In genomic region chr1:133118844-133119243, GRCm38 (mm10) we compare ENCODE assay signal across 18 mouse cellular contexts. TPM values are rescaled to one million over a fixed set of nuclear protein-coding genes. Genes with fewer than 3 reads are reported as not detected.
DNase-seq lines count a peak whose midpoint lies in the region; ATAC-seq and TF ChIP-seq lines count a peak whose summit lies in the region.
"Had no signal": no experiment of that assay in that cellular context is flagged by ENCODE, and none has a peak within 500 bp of the region (broad histone marks: within the 10 kb centered on the region; RNA-seq: fewer than 3 reads in every experiment).

No protein-coding gene starts in this region.

- H3K4me2 ChIP-seq in intestine, embryonic 15.5 days (replicated peaks), result no peak overlapping the region
- H3K4me2 ChIP-seq in liver, embryonic 15.5 days, result peak overlapping the region; percentile 29
- H3K4me2 ChIP-seq: embryonic facial prominence, embryonic 13.5 days; forebrain, embryonic 12.5 days; limb, embryonic 15.5 days had no signal

- DNase-seq in left cerebral cortex, adult 2 months (ENCODE audit: extremely low spot score in 1 of 2, low spot score in 2 of 2), result no peak
- DNase-seq in thymus, postnatal 25 days, result no peak
- no peak for DNase-seq in urinary bladder, adult 2 months (ENCODE audit: low spot score)
- DNase-seq in lung, adult 18-20 months, result no peak
- DNase-seq: cerebellum, adult 11-12 months; right cerebral cortex, postnatal 14 days; thymus, adult 18-20 months had no signal

- ATAC-seq in megakaryocyte, adult 5-6 weeks (ENCODE audit: poor library complexity, severe bottlenecking), result no peak
- ATAC-seq in intestine, embryonic 15.5 days, result peak; percentile 80
- peak; percentile 92 for ATAC-seq in liver, embryonic 15.5 days (ENCODE audit: insufficient read depth)
- ATAC-seq: CD4-positive, CD25-positive, alpha-beta regulatory T cell, adult 4 months; midbrain, embryonic 16.5 days had no signal

- intact Hi-C loops in left cerebral cortex, adult 2 months (cut with DNase I), result no loop called here

- H3K27ac ChIP-seq in intestine, embryonic 15.5 days, result peak overlapping the region; percentile 29
- H3K27ac ChIP-seq in liver, embryonic 15.5 days (replicated peaks), result peak overlapping the region; percentile 72
- no peak overlapping the region for H3K27ac ChIP-seq in left cerebral cortex, adult 2 months
- H3K27ac ChIP-seq: embryonic facial prominence, embryonic 13.5 days; forebrain, embryonic 12.5 days; hindbrain, postnatal 0 days; layer of hippocampus, adult 2 months; limb, embryonic 15.5 days had no signal

- H3K36me3 ChIP-seq in megakaryocyte, embryonic 14.5 days (replicated peaks; ENCODE audit: low read length), result peaks cover 4% of the 10 kb centered on the region
- no peaks in the 10 kb centered on the region for H3K36me3 ChIP-seq in intestine, embryonic 15.5 days
- H3K36me3 ChIP-seq in liver, embryonic 15.5 days (replicated peaks), result no peaks in the 10 kb centered on the region
- H3K36me3 ChIP-seq: embryonic facial prominence, embryonic 13.5 days; forebrain, embryonic 12.5 days; limb, embryonic 15.5 days had no signal

- 61% methylated on average over 3 of the region's 3 CpGs for WGBS in intestine, embryonic 15.5 days
- WGBS in liver, embryonic 15.5 days (ENCODE audit: insufficient replicate concordance), result 16% methylated on average over 3 of the region's 3 CpGs

- H3K4me1 ChIP-seq in megakaryocyte, embryonic 14.5 days, result peaks cover 44% of the 10 kb centered on the region
- H3K4me1 ChIP-seq in intestine, embryonic 15.5 days (replicated peaks), result peaks cover 22% of the 10 kb centered on the region
- peaks cover 36% of the 10 kb centered on the region for H3K4me1 ChIP-seq in liver, embryonic 15.5 days (replicated peaks)
- H3K4me1 ChIP-seq: forebrain, embryonic 12.5 days had no signal

- no peak for TF ChIP-seq CTCF in left cerebral cortex, adult 2 months (IDR thresholded peaks at IDR 0.05)

- no peak overlapping the region for H3K9ac ChIP-seq in intestine, embryonic 15.5 days
- no peak overlapping the region for H3K9ac ChIP-seq in liver, embryonic 15.5 days
- H3K9ac ChIP-seq: embryonic facial prominence, embryonic 13.5 days; forebrain, embryonic 12.5 days; limb, embryonic 15.5 days had no signal

- H3K4me3 ChIP-seq in megakaryocyte, embryonic 14.5 days (replicated peaks), result peak overlapping the region; percentile 78
- H3K4me3 ChIP-seq in intestine, embryonic 15.5 days (replicated peaks), result no peak overlapping the region
- H3K4me3 ChIP-seq in liver, embryonic 15.5 days (replicated peaks), result no peak overlapping the region
- no peak overlapping the region for H3K4me3 ChIP-seq in left cerebral cortex, adult 2 months
- H3K4me3 ChIP-seq: embryonic facial prominence, embryonic 13.5 days; forebrain, embryonic 12.5 days; layer of hippocampus, adult 2 months; limb, embryonic 15.5 days had no signal

- no peaks in the 10 kb centered on the region for H3K27me3 ChIP-seq in megakaryocyte, embryonic 14.5 days (replicated peaks)
- H3K27me3 ChIP-seq in intestine, embryonic 15.5 days (replicated peaks), result no peaks in the 10 kb centered on the region
- H3K27me3 ChIP-seq in liver, embryonic 15.5 days, result no peaks in the 10 kb centered on the region
- H3K27me3 ChIP-seq: embryonic facial prominence, embryonic 13.5 days; forebrain, embryonic 12.5 days; limb, embryonic 15.5 days had no signal

- H3K9me3 ChIP-seq in megakaryocyte, embryonic 14.5 days, result peaks cover 5% of the 10 kb centered on the region; the same call in 1 of the 2 replicates
- H3K9me3 ChIP-seq in intestine, embryonic 15.5 days, result no peaks in the 10 kb centered on the region
- H3K9me3 ChIP-seq in liver, embryonic 15.5 days (replicated peaks), result no peaks in the 10 kb centered on the region
- H3K9me3 ChIP-seq: embryonic facial prominence, embryonic 13.5 days; limb, embryonic 15.5 days had no signal

RNA-seq across cellular contexts. Expression of gene Ppp1r15b, which starts 12.1 kb away (rescaled TPM):
- polyA plus RNA-seq in megakaryocyte, embryonic 14.5 days (2012; ENCODE audit: insufficient read depth, low replicate concordance), result 6.7 and 8.7 TPM in 2 replicates
- 68.0 and 75.8 TPM in 2 replicates for total RNA-seq in megakaryocyte, adult 5-6 weeks (2015)
- total RNA-seq in megakaryocyte, adult 5-6 weeks (2017), result 124 and 135 TPM in 2 replicates
- polyA plus RNA-seq in intestine, embryonic 15.5 days (2015; fragmentation: Nextera tagmentation; extraction: Ambion mirVana), result 46.7 and 46.9 TPM in 2 replicates
- polyA plus RNA-seq in liver, embryonic 15.5 days (2015; fragmentation: Nextera tagmentation; extraction: Ambion mirVana), result 39.1 and 45.5 TPM in 2 replicates
- total RNA-seq in left cerebral cortex, adult 2 months (2021), result 10 to 100 TPM; 41.4 to 44.3 TPM
- 30.5 and 30.9 TPM in 2 replicates for polyA plus RNA-seq in urinary bladder, adult 2 months (2012; rRNA removed)

RNA-seq across cellular contexts. Expression of gene Plekha6, which starts 45.2 kb away (rescaled TPM):
- 0.57 TPM in 1 of 2 replicates, not detected in the other for polyA plus RNA-seq in megakaryocyte, embryonic 14.5 days (2012; ENCODE audit: insufficient read depth, low replicate concordance)
- 0.11 and 0.21 TPM in 2 replicates for total RNA-seq in megakaryocyte, adult 5-6 weeks (2015)
- total RNA-seq in megakaryocyte, adult 5-6 weeks (2017), result 0.15 and 0.33 TPM in 2 replicates
- 13.7 and 15.3 TPM in 2 replicates for polyA plus RNA-seq in intestine, embryonic 15.5 days (2015; fragmentation: Nextera tagmentation; extraction: Ambion mirVana)
- polyA plus RNA-seq in liver, embryonic 15.5 days (2015; fragmentation: Nextera tagmentation; extraction: Ambion mirVana), result 2.2 and 2.5 TPM in 2 replicates
- 10 to 100 TPM; 94.2 to 96.3 TPM for total RNA-seq in left cerebral cortex, adult 2 months (2021)
- 81.1 and 94.9 TPM in 2 replicates for polyA plus RNA-seq in urinary bladder, adult 2 months (2012; rRNA removed)
- polyA plus RNA-seq: CD4-positive, CD25-positive, alpha-beta regulatory T cell, adult 4 months had no signal
